Mouse (Mus musculus) cerebellum, adult 2 months (tissue): Measurements from ENCODE around the gene S100a7a.

Source experiments
- CTCF ChIP-seq: fragments of 200-500 bp; IDR thresholded peaks from 2 replicates; pipeline ENCODE4 v1.5.1; 2011; ENCODE audit warnings: low read depth, mild to moderate bottlenecking, control low read depth, low read length, moderate library complexity, borderline replicate concordance; ENCODE audit not compliant: insufficient read depth
- POLR2A ChIP-seq: fragments of 200-500 bp; IDR thresholded peaks from 2 replicates; pipeline ENCODE4 v1.6.1; 2011; ENCODE audit warnings: low read length, control low read depth, borderline replicate concordance; ENCODE audit not compliant: insufficient read depth

DNA sequence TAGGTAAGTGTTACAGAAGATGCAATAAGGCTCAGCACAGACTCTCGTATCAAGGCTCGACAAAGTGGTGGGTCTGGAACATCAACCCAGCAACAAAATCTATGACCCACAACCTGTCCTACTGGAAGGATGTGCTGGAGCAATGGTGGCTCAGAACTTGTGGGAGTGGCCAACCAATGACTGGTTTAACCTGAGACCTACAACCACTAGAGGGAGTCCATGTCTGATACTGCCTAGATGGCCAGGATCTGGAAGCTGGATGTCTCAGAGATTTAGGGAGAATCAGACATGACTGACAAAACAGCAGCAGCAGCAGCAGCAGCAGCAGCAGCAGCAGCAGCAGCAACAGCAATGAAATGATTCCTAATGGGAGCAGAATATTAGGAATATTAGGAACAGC, 10.4 kb downstream of the S100a7a start:
- no peak for TF ChIP-seq POLR2A
- TF ChIP-seq CTCF = peak; percentile 13; the same call in 1 of the 2 replicates
